Mouse (Mus musculus): ENCODE data around the gene Cep57l1. TPM values are rescaled to one million over a fixed set of nuclear protein-coding genes. Genes with fewer than 3 reads are reported as not detected.

Gene Cep57l1
- polyA plus RNA-seq, 1 experiment from 2014 or later, result 25.3 TPM

DNA sequence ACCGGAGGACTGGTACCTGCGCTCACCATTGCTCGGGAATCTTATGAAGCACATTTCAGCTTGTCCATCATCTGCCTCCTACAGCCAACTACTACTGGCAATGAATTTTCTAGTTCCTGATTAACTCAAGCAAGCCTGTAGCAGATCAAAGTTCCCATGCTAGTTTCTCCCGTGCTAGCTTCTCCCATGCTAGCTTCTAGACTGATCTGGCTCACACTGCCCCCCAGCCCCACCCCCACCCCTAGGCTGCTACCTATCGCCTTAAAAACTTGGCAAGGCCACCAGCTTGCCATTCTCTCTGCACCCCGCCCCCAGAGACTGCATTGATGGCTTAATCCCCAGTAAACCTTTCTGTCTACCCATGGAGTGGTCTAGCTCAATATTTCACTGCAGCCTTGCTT is 133.0 kb downstream of the Cep57l1 start:
- Histone ChIP-seq H3K27me3 (ENCODE audit: insufficient read depth, low read length) (no peaks in the 10 kb centered on the region), H3K4me3 (ENCODE audit: low read depth, low read length) (no peak overlapping the region), H3K4me1 (ENCODE audit: insufficient read depth) (peaks cover 6% of the 10 kb centered on the region; the same call in 1 of the 2 replicates), H3K36me3 (ENCODE audit: insufficient read depth) (no peaks in the 10 kb centered on the region), H3K4me2 (no peak overlapping the region), H3K27ac (ENCODE audit: low read depth) (0 out of 2 replicates have a peak overlapping the region, but pooled peaks have one; percentile 24), H3K9me3 (ENCODE audit: low read depth, low read length) (no peaks in the 10 kb centered on the region), H3K9ac (no peak overlapping the region)
- DNase-seq (no peak), ATAC-seq (ENCODE audit: insufficient read depth) (no peak)
- 67% methylated on average over 6 of the region's 6 CpGs for WGBS
- no peak for TF ChIP-seq CTCF (IDR thresholded peaks at IDR 0.05; ENCODE audit: low read depth)

- peaks cover 6% of the 10 kb centered on the region; the same call in 1 of the 2 replicates for H3K4me1 ChIP-seq (ENCODE audit: insufficient read depth)
- no peaks in the 10 kb centered on the region for H3K36me3 ChIP-seq (ENCODE audit: insufficient read depth)
- 48% methylated on average over 6 of the region's 6 CpGs for WGBS
- 0 out of 2 replicates have a peak overlapping the region, but pooled peaks have one; percentile 24 for H3K27ac ChIP-seq (ENCODE audit: low read depth)
- H3K27me3 ChIP-seq (ENCODE audit: insufficient read depth, low read length), result no peaks in the 10 kb centered on the region
- H3K9ac ChIP-seq, result no peak overlapping the region
- no peak overlapping the region for H3K4me2 ChIP-seq
- peak; percentile 57 for DNase-seq
- TF ChIP-seq CTCF (IDR thresholded peaks at IDR 0.05; ENCODE audit: low read depth), result no peak
- no peak overlapping the region for H3K4me3 ChIP-seq (ENCODE audit: low read depth, low read length)
- no peaks in the 10 kb centered on the region for H3K9me3 ChIP-seq (ENCODE audit: low read depth, low read length)
- peak; percentile 43 for ATAC-seq (ENCODE audit: insufficient read depth)
These were observed 133.7 kb downstream of the Cep57l1 start for GRCm38 (mm10) chr10:41675842-41676571.

DNA sequence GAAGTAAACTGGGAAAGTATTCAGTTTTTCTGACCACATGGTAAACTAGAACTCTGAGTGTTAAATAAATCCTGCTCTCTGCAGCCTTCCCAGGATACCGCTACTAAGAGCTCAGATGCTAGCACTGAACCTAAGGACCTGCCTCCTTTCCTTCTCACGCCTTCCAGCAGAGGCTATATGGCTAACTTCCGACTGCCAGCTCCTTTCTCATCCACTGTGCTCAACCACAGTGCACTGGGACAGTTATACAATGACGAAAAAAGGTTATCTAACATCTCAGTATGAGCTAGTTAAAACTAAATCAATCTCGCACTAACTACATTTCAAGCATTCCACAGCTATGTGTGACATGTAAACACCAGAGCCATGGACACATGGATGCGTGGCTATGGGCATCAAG is 134.4 kb downstream of the Cep57l1 start:
- no peak for TF ChIP-seq CTCF (IDR thresholded peaks at IDR 0.05; ENCODE audit: low read depth)
- Histone ChIP-seq H3K9ac (no peak overlapping the region), H3K9me3 (ENCODE audit: low read depth, low read length) (no peaks in the 10 kb centered on the region), H3K4me2 (no peak overlapping the region), H3K27me3 (ENCODE audit: insufficient read depth, low read length) (no peaks in the 10 kb centered on the region), H3K4me1 (ENCODE audit: insufficient read depth) (peaks cover 6% of the 10 kb centered on the region; the same call in 1 of the 2 replicates), H3K36me3 (ENCODE audit: insufficient read depth) (no peaks in the 10 kb centered on the region), H3K27ac (ENCODE audit: low read depth) (no peak overlapping the region), H3K4me3 (ENCODE audit: low read depth, low read length) (no peak overlapping the region)
- ATAC-seq (ENCODE audit: insufficient read depth) (peak; percentile 70), DNase-seq (peak; percentile 54)
- WGBS, result 17% methylated on average over 6 of the region's 6 CpGs

DNA sequence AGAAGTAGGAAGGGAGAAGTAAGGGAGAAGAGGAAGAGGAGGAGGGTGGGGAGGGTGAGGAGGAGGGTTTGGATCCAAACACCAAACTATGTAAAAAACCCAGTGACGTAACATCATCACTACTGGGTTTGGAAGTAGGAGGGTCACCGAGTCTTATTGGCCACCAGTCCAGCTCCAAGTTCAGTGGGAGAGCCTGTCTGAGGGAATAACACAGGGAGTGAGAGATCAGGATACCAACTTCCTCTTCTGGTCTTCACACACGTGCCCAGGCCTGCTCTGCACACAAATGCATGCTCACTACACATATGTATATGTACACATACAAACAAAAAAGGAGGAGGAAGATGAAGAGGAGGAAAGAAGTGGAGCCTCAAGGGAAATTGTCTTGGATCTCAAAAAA is 135.3 kb downstream of the Cep57l1 start:
- Histone ChIP-seq H3K36me3 (ENCODE audit: insufficient read depth) (no peaks in the 10 kb centered on the region), H3K27ac (ENCODE audit: low read depth) (no peak overlapping the region), H3K4me2 (no peak overlapping the region), H3K9me3 (ENCODE audit: low read depth, low read length) (no peaks in the 10 kb centered on the region), H3K27me3 (ENCODE audit: insufficient read depth, low read length) (no peaks in the 10 kb centered on the region), H3K9ac (no peak overlapping the region), H3K4me3 (ENCODE audit: low read depth, low read length) (no peak overlapping the region), H3K4me1 (ENCODE audit: insufficient read depth) (peaks cover 6% of the 10 kb centered on the region; the same call in 1 of the 2 replicates)
- no peak for DNase-seq
- no peak for ATAC-seq (ENCODE audit: insufficient read depth)
- no peak for TF ChIP-seq CTCF (IDR thresholded peaks at IDR 0.05; ENCODE audit: low read depth)
- 56% methylated on average over 3 of the region's 3 CpGs for WGBS

DNA sequence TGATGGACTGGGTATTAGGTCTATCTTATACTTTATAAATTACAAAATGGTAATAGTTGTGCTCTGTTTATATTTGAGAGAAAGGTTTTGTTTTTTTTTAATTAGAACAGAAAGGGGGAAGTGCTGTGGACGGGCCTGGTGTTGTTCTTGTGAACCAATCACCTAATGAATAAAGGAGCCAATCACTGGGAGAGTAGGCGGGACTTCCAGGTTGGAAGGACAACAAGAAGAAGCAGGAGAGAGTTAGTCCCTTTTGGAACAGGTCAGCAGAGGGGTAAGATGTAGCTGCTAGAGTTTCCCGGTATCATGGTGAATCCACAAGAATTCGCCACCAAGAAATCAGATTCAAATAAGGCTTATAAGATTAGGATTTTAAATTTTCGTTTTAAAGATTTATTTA is 139.5 kb downstream of the Cep57l1 start:
- H3K4me2 ChIP-seq, result no peak overlapping the region
- H3K36me3 ChIP-seq (ENCODE audit: insufficient read depth), result no peaks in the 10 kb centered on the region
- H3K4me1 ChIP-seq (ENCODE audit: insufficient read depth), result no peaks in the 10 kb centered on the region
- no peak overlapping the region for H3K9ac ChIP-seq
- H3K9me3 ChIP-seq (ENCODE audit: low read depth, low read length), result no peaks in the 10 kb centered on the region
- no peak overlapping the region for H3K27ac ChIP-seq (ENCODE audit: low read depth)
- DNase-seq (no peak), ATAC-seq (ENCODE audit: insufficient read depth) (no peak)
- 76% methylated on average over 5 of the region's 5 CpGs for WGBS
- no peak overlapping the region for H3K4me3 ChIP-seq (ENCODE audit: low read depth, low read length)
- H3K27me3 ChIP-seq (ENCODE audit: insufficient read depth, low read length), result no peaks in the 10 kb centered on the region
- TF ChIP-seq CTCF (IDR thresholded peaks at IDR 0.05; ENCODE audit: low read depth), result no peak

Small RNA genes lying within 50 kb of the gene (microRNA-seq; reads per million reads assigned to microRNA genes)
- gene Mir3473b (ENCODE audit: borderline number of aligned reads), result not detected

Other genes starting within 250 kb of the Cep57l1 start
- gene Ccdc162, start 93.2 kb downstream of the Cep57l1 start, polyA plus RNA-seq (2014; fragmentation: Nextera tagmentation; extraction: Ambion mirVana), result 0.20 and 0.32 TPM in 2 replicates
- gene Sesn1, start 64 bp upstream of the Cep57l1 start, polyA plus RNA-seq (2014; fragmentation: Nextera tagmentation; extraction: Ambion mirVana), result 30.5 and 32.5 TPM in 2 replicates
- 1.6 and 2.6 TPM in 2 replicates for gene Armc2, start 208.6 kb upstream of the Cep57l1 start, polyA plus RNA-seq (2014; fragmentation: Nextera tagmentation; extraction: Ambion mirVana)

Measured in lung, embryonic 14.5 days (tissue).